Mouse (Mus musculus) forebrain, embryonic 13.5 days (tissue): ENCODE measurements around the gene Palld. TPM values are rescaled to one million over a fixed set of nuclear protein-coding genes. Genes with fewer than 3 reads are reported as not detected.

Experiments used
- ATAC-seq: fragments of 200-750 bp; cut with Nextera tagmentation; 2 replicates; pipeline ENCODE4 v1.8.0; 2017
- H3K27ac ChIP-seq: fragments of 300-500 bp; sonication (generic); 2 replicates; pipeline ENCODE4 v1.5.1; 2015; ENCODE audit warnings: inconsistent platforms, mild to moderate bottlenecking, moderate library complexity
- H3K27me3 ChIP-seq: fragments of 300-500 bp; sonication (generic); 2 replicates; pipeline ENCODE4 v1.6.1; 2015; ENCODE audit warnings: mild to moderate bottlenecking, inconsistent platforms
- H3K36me3 ChIP-seq: fragments of 300-500 bp; sonication (generic); 2 replicates; pipeline ENCODE4 v1.6.1; 2015; ENCODE audit warnings: mild to moderate bottlenecking, inconsistent platforms; ENCODE audit not compliant: poor library complexity, severe bottlenecking
- H3K4me1 ChIP-seq: fragments of 300-500 bp; sonication (generic); 2 replicates; pipeline ENCODE4 v1.6.1; 2015; ENCODE audit warnings: inconsistent platforms
- H3K4me2 ChIP-seq: fragments of 300-500 bp; sonication (generic); 2 replicates; pipeline ENCODE4 v1.6.1; 2015; ENCODE audit warnings: inconsistent platforms, mild to moderate bottlenecking, moderate library complexity
- H3K4me3 ChIP-seq: fragments of 300-500 bp; sonication (generic); 2 replicates; pipeline ENCODE4 v1.5.1; 2015; ENCODE audit warnings: mild to moderate bottlenecking, inconsistent platforms
- H3K9ac ChIP-seq: fragments of 300-500 bp; sonication (generic); 2 replicates; pipeline ENCODE4 v1.6.1; 2015; ENCODE audit warnings: mild to moderate bottlenecking, inconsistent platforms
- H3K9me3 ChIP-seq: fragments of 300-500 bp; sonication (generic); replicated peaks from 2 replicates; pipeline ENCODE4 v1.6.1; 2016; ENCODE audit warnings: inconsistent platforms
- WGBS: fragments of 180-500 bp; shearing (Covaris S2); methylation state at CpG from one replicate; pipeline ENCODE4 v1.1.7; 2015; 5-methylcytosine and 5-hydroxymethylcytosine counted together
- polyA plus RNA-seq: library from polyadenylated mRNA; unstranded; fragments of >200 nt; fragmentation: Nextera tagmentation; extraction: Ambion mirVana; gene quantifications from 2 replicates; pipeline ENCODE4 v1.2.1, GENCODE M21; 2015

Palld gene
- polyA plus RNA-seq, 1 experiment from 2014 or later = 30.2 TPM

- H3K9ac ChIP-seq = no peak overlapping the region
- no peak overlapping the region for H3K27ac ChIP-seq
- H3K4me3 ChIP-seq = no peak overlapping the region
- H3K9me3 ChIP-seq = no peaks in the 10 kb centered on the region
- H3K4me2 ChIP-seq = no peak overlapping the region
- ATAC-seq = no peak
- H3K36me3 ChIP-seq = no peaks in the 10 kb centered on the region
- no peaks in the 10 kb centered on the region for H3K27me3 ChIP-seq
- WGBS = 23% methylated on average over 7 of the region's 7 CpGs
- H3K4me1 ChIP-seq = 0 out of 2 replicates have a peak, but pooled peaks cover 3% of the 10 kb centered on the region
These were observed 53.8 kb downstream of the Palld start for GRCm38 (mm10) chr8:61848581-61849162.

GRCm38 (mm10) chr8:61847494-61847893, 55.0 kb downstream of the Palld start:
- H3K27ac ChIP-seq = no peak overlapping the region
- no peaks in the 10 kb centered on the region for H3K27me3 ChIP-seq
- WGBS = 73% methylated on average over 5 of the region's 5 CpGs
- no peaks in the 10 kb centered on the region for H3K9me3 ChIP-seq
- H3K4me3 ChIP-seq = no peak overlapping the region
- ATAC-seq = no peak
- no peaks in the 10 kb centered on the region for H3K36me3 ChIP-seq
- H3K9ac ChIP-seq = no peak overlapping the region
- no peak overlapping the region for H3K4me2 ChIP-seq
- H3K4me1 ChIP-seq = 0 out of 2 replicates have a peak, but pooled peaks cover 3% of the 10 kb centered on the region

- WGBS = 52% methylated on average over 2 of the region's 2 CpGs
These were observed 57.5 kb downstream of the Palld start for GRCm38 (mm10) chr8:61844992-61845391.

GRCm38 (mm10) chr8:61844575-61844974, 57.9 kb downstream of the Palld start:
- H3K36me3 ChIP-seq = no peaks in the 10 kb centered on the region
- no peak overlapping the region for H3K27ac ChIP-seq
- ATAC-seq = no peak
- 77% methylated on average over 4 of the region's 4 CpGs for WGBS
- H3K9me3 ChIP-seq = no peaks in the 10 kb centered on the region
- H3K9ac ChIP-seq = no peak overlapping the region
- H3K4me1 ChIP-seq = 0 out of 2 replicates have a peak, but pooled peaks cover 3% of the 10 kb centered on the region
- no peak overlapping the region for H3K4me2 ChIP-seq
- H3K27me3 ChIP-seq = no peaks in the 10 kb centered on the region
- no peak overlapping the region for H3K4me3 ChIP-seq

More at GRCm38 (mm10) chr8:61844992-61845391, 57.5 kb downstream of the Palld start:
- Histone ChIP-seq H3K36me3 (no peaks in the 10 kb centered on the region), H3K4me1 (0 out of 2 replicates have a peak, but pooled peaks cover 3% of the 10 kb centered on the region), H3K4me3 (no peak overlapping the region), H3K9ac (no peak overlapping the region), H3K27ac (no peak overlapping the region), H3K27me3 (no peaks in the 10 kb centered on the region), H3K9me3 (no peaks in the 10 kb centered on the region), H3K4me2 (no peak overlapping the region)
- no peak for ATAC-seq

- Histone ChIP-seq H3K36me3 (no peaks in the 10 kb centered on the region), H3K27me3 (no peaks in the 10 kb centered on the region), H3K9me3 (no peaks in the 10 kb centered on the region), H3K4me3 (no peak overlapping the region), H3K9ac (no peak overlapping the region), H3K4me2 (no peak overlapping the region), H3K27ac (no peak overlapping the region), H3K4me1 (0 out of 2 replicates have a peak, but pooled peaks cover 3% of the 10 kb centered on the region)
- ATAC-seq = no peak
- WGBS = 90% methylated on average over 8 of the region's 8 CpGs
These were observed 58.7 kb downstream of the Palld start for GRCm38 (mm10) chr8:61843776-61844175.

- Histone ChIP-seq H3K4me3 (no peak overlapping the region), H3K9me3 (no peaks in the 10 kb centered on the region), H3K36me3 (no peaks in the 10 kb centered on the region), H3K27me3 (no peaks in the 10 kb centered on the region), H3K4me1 (no peaks in the 10 kb centered on the region), H3K4me2 (no peak overlapping the region), H3K9ac (no peak overlapping the region), H3K27ac (no peak overlapping the region)
- 89% methylated on average over 3 of the region's 3 CpGs for WGBS
- ATAC-seq = no peak
These were observed 69.3 kb downstream of the Palld start for GRCm38 (mm10) chr8:61833211-61833610.

GRCm38 (mm10) chr8:61831944-61832343, 70.5 kb downstream of the Palld start:
- Histone ChIP-seq H3K4me2 (no peak overlapping the region), H3K27me3 (no peaks in the 10 kb centered on the region), H3K36me3 (no peaks in the 10 kb centered on the region), H3K9me3 (no peaks in the 10 kb centered on the region), H3K27ac (no peak overlapping the region), H3K4me3 (no peak overlapping the region), H3K9ac (no peak overlapping the region), H3K4me1 (no peaks in the 10 kb centered on the region)
- WGBS = 83% methylated on average over 4 of the region's 4 CpGs
- no peak for ATAC-seq

GRCm38 (mm10) chr8:61830821-61831220, 71.7 kb downstream of the Palld start:
- 72% methylated on average over 6 of the region's 6 CpGs for WGBS
- no peak overlapping the region for H3K4me3 ChIP-seq
- H3K36me3 ChIP-seq = no peaks in the 10 kb centered on the region
- ATAC-seq = no peak
- no peak overlapping the region for H3K9ac ChIP-seq
- no peak overlapping the region for H3K27ac ChIP-seq
- H3K4me1 ChIP-seq = no peaks in the 10 kb centered on the region
- H3K27me3 ChIP-seq = no peaks in the 10 kb centered on the region
- no peak overlapping the region for H3K4me2 ChIP-seq
- no peaks in the 10 kb centered on the region for H3K9me3 ChIP-seq

- no peak overlapping the region for H3K27ac ChIP-seq
- no peaks in the 10 kb centered on the region for H3K9me3 ChIP-seq
- no peaks in the 10 kb centered on the region for H3K27me3 ChIP-seq
- H3K4me3 ChIP-seq = no peak overlapping the region
- ATAC-seq = no peak
- no peaks in the 10 kb centered on the region for H3K4me1 ChIP-seq
- H3K9ac ChIP-seq = no peak overlapping the region
- WGBS = 87% methylated on average over 3 of the region's 3 CpGs
- H3K36me3 ChIP-seq = no peaks in the 10 kb centered on the region
- H3K4me2 ChIP-seq = no peak overlapping the region
These were observed 77.9 kb downstream of the Palld start for GRCm38 (mm10) chr8:61824563-61824962.

- no peak overlapping the region for H3K27ac ChIP-seq
- H3K9me3 ChIP-seq = no peaks in the 10 kb centered on the region
- H3K4me1 ChIP-seq = no peaks in the 10 kb centered on the region
- no peak overlapping the region for H3K9ac ChIP-seq
- 0 out of 2 replicates have a peak, but pooled peaks have one; percentile 24 for ATAC-seq
- H3K4me2 ChIP-seq = no peak overlapping the region
- no peaks in the 10 kb centered on the region for H3K27me3 ChIP-seq
- 50% methylated on average over 5 of the region's 5 CpGs for WGBS
- no peak overlapping the region for H3K4me3 ChIP-seq
- H3K36me3 ChIP-seq = no peaks in the 10 kb centered on the region
These were observed 79.3 kb downstream of the Palld start for GRCm38 (mm10) chr8:61823157-61823556.

- WGBS = 87% methylated on average over 2 of the region's 2 CpGs
- Histone ChIP-seq H3K9me3 (no peaks in the 10 kb centered on the region), H3K27ac (no peak overlapping the region), H3K27me3 (no peaks in the 10 kb centered on the region), H3K4me2 (no peak overlapping the region), H3K4me1 (no peaks in the 10 kb centered on the region), H3K9ac (no peak overlapping the region), H3K36me3 (no peaks in the 10 kb centered on the region), H3K4me3 (no peak overlapping the region)
- ATAC-seq = no peak
These were observed 98.7 kb downstream of the Palld start for GRCm38 (mm10) chr8:61803764-61804163.

- no peaks in the 10 kb centered on the region for H3K4me1 ChIP-seq
- 87% methylated on average over 2 of the region's 2 CpGs for WGBS
- ATAC-seq = no peak
- H3K4me2 ChIP-seq = no peak overlapping the region
- no peak overlapping the region for H3K27ac ChIP-seq
- no peak overlapping the region for H3K4me3 ChIP-seq
- H3K9me3 ChIP-seq = no peaks in the 10 kb centered on the region
- H3K36me3 ChIP-seq = no peaks in the 10 kb centered on the region
- no peak overlapping the region for H3K9ac ChIP-seq
- H3K27me3 ChIP-seq = no peaks in the 10 kb centered on the region
These were observed 99.7 kb downstream of the Palld start for GRCm38 (mm10) chr8:61802840-61803239.

GRCm38 (mm10) chr8:61797391-61797947, 105.0 kb downstream of the Palld start:
- Histone ChIP-seq H3K36me3 (no peaks in the 10 kb centered on the region), H3K27me3 (no peaks in the 10 kb centered on the region), H3K27ac (no peak overlapping the region), H3K4me2 (no peak overlapping the region), H3K4me3 (no peak overlapping the region), H3K9ac (no peak overlapping the region), H3K4me1 (no peaks in the 10 kb centered on the region), H3K9me3 (no peaks in the 10 kb centered on the region)
- 76% methylated on average over 1 of the region's 1 CpGs for WGBS
- no peak for ATAC-seq
